Mouse (Mus musculus) WW6 (cell line): Measurements from ENCODE around the gene Cacng8.

Experiments used
- DNase-seq: peaks from one replicate; pipeline ENCODE4 v3.0.0-alpha.2; 2013; ENCODE audit warnings: low read depth, low spot score

Gene Cacng8

DNA sequence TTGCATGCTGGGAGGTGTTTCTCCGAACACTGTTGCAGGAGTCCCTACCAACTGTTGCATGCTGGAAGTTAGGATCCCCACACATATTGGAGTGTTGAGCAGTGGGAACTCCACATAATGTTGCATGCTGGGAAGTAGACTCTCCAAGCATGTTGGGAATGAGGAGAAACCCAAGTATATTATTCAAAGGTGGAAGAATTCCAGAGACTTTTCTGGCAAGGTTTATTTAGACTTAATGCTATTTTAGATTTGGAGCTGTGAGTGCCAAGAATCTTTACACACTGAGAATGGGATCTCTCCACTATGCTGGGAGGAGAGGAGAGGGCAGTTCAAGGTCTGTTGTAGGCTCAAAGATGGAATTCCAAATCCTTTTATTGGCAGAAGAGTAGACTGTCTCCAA lies 41.6 kb downstream of the Cacng8 start:
- no peak for DNase-seq

DNA sequence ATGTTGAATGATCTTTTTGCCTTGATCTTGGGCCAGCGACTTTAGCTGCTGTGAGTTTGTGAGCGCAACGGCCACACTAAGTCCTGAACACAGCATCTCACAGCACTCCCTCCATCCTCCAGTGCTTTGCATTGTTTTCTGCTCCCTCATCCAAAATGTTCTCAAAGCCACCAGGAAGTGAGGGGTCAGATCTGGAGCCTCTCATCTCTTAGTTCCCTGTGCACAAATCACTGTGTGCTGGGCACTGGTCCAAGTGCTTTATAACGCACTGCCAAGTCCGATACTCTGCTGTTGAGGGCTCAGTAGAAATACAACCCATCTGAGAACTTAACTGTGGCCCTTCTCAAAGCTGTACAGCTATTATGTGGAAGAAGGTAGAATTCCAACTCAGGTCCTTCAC lies 47.5 kb downstream of the Cacng8 start:
- DNase-seq: no peak

DNA sequence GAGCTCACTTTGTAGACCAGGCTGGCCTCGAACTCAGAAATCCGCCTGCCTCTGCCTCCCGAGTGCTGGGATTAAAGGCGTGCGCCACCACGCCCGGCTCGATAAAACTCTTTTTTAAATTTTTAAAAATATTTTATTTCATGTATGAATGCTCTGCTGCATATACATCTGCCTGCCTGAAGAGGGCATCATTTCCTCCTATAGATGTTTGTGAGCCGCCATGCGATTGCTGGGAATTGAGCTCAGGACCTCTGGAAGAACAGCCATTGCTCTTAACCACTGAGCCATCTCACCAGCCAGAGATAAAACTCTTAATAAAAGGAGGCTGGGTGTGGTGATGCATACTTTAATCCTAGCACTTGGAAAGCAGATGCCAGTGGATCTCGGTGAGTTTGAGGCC lies 49.5 kb downstream of the Cacng8 start:
- no peak for DNase-seq

DNA sequence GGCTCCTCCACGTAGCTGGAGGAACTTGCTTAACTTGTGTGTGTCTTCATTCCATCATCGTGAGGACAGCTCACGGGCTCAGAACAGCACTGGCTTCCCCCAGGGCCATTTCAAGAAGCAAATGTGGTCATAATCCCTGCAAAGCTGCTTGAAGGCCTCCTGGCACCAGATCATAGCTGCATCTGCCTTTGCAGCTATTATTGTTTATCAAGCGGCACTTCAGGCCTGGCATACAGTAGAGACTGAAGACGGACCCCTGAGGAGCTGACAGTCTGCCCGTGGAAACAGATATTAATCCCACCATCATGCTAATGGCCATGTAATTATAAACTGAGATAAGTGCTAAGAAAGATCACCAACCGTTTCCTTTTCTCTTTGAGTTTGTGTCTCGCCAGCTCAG lies 50.0 kb downstream of the Cacng8 start:
- no peak for DNase-seq

DNA sequence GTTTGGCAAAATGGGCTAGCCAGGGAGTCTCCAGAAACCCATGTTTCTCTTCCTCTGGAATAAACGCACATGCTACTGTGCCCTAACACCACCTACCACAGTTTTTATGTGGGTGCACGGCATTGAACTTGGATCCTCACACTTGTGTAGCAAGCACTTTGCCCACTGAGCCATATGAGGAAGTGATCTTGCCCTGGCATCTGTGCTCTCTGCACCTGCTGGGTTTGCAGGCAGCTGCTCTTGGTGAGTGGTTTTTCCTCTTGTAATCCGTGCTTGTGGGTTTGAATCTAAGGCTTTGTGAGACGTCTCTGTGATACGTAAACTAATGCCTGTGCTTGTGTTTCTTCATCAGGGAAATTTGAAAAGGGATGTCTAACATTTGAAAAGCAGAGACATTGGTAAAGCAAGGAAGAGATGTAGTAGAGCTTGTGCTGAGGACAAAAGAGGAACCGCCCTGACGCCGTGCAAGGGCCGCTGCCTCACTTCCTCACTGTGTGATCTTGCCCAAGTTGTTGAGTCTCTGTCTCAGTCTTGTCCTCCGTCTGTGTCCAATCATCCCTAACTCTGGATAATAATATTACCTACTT lies 52.1 kb downstream of the Cacng8 start:
- DNase-seq: no peak

DNA sequence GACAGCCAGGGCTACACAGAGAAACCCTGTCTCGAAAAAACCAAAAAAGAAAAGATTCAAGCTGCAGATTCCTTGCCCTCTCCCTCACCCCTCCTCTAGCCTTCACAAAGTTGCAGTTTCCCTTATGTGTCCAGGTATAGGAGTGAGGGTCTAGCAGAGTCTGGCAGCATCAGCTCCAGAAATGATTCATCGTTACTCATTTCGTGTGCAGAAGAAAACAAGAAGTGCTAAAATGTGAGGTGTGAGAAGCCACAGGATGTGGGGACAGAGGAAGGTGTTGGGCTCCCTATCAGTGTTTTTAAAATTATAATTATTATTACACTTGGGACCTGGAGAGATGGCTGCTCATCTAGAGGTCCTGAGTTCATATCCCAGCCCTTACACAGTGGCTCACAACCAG lies 54.2 kb downstream of the Cacng8 start:
- no peak for DNase-seq

DNA sequence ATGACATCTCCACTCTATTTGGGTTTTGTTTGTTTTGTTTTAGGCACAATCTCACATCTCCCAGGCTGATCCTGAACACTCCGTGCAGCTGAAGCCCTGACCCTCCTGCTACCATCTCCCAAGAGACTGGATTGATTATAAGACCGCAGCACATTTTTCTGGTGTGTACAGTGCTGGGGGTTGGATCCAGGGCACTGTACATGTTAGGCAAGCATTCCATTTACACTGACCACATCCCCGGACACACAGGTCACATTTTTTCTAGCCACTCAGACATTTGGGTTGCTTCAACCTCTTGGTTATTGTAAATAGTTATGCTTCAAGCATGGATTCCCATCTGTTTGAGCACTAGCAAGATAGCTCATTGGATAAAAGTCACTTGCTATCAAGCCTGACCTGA lies 56.1 kb downstream of the Cacng8 start:
- no peak for DNase-seq

DNA sequence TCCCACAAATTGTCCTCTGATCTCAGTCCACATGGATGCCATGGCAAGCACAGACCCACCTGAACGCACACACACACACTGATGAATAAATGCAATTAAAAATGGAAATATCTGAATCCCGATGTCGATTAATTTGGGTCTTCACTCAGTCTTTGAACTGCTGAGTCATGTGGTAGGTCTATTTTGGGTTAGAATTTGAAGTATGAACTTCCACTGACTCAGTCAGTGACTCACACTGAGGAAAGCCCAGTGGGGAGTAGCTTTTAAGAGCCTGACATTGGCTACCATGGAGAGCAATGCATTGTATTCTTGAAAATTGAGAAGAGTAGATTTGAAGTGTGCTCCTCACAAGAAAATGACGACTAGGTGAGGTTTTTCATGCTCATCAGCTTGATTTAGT lies 56.5 kb downstream of the Cacng8 start:
- DNase-seq: no peak

DNA sequence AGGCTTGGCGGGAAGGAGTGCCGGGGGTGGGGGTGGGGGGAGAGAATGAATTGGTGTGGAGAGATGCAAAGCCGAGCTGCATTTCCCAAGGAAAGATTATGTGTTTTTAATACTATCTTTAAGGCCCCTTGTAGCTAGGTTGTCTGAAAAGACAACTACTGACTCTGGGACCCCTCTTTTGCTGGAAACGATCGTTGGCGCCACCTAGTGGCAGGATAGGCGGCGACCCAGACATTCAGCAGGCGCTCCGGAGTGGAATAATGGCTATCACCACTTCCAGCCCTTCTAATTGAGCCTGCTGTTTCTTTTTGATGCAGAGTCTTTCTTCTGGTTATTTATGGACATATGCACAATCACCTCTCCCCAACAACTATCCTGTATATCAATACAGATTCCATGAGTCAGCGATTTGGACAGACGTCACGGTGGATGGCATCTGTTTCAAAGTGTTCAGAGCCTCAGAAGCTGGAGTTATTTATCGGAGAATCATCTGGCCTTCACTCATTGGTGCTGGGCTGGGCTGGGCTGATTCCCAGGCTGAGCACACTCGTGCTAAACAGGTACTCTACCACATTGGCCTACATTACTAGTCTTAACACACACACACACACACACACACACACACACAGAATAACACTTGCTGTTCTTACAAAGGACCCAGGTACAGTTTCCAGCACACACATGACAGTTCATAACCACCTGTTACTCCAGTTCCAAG lies 58.4 kb downstream of the Cacng8 start:
- DNase-seq: no peak

DNA sequence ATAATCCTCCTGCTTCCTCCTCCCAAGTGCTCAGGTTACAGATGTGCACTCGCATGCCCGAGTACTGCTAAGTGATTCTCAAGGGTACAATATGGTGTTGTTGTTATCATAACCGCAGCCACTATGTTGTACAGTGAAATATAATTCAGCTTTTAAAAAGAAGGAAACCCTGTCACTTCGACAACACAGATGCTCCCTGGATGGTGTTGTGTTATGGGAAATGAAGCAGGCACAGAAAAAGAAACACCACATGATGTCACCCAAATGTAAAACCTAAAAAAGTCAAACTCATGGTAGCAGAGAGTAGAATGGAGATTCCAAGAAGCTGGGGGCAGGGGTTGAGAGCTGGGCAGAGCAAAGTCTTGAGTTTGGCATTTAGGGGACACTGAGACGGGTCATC lies 60.2 kb downstream of the Cacng8 start:
- DNase-seq: no peak

DNA sequence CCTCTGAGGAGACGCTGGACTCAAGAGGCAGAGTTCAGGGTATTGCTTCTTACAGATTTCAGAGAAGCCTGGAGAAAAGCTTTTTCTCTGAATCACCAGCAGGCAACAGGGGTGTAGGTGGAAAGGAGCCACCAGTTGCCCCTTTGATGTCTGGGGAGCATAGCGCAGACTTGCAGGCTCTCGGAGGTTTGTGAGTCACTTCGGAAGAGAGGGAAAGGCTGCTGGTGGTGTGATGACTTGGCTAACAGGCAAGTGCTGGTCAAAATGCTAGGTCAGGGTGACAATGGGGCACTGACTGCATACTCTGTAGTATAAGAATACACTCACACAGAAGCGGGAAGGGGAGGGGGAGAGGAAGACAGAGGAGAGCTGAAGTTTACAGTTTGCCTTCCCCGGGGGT lies 60.7 kb downstream of the Cacng8 start:
- no peak for DNase-seq

DNA sequence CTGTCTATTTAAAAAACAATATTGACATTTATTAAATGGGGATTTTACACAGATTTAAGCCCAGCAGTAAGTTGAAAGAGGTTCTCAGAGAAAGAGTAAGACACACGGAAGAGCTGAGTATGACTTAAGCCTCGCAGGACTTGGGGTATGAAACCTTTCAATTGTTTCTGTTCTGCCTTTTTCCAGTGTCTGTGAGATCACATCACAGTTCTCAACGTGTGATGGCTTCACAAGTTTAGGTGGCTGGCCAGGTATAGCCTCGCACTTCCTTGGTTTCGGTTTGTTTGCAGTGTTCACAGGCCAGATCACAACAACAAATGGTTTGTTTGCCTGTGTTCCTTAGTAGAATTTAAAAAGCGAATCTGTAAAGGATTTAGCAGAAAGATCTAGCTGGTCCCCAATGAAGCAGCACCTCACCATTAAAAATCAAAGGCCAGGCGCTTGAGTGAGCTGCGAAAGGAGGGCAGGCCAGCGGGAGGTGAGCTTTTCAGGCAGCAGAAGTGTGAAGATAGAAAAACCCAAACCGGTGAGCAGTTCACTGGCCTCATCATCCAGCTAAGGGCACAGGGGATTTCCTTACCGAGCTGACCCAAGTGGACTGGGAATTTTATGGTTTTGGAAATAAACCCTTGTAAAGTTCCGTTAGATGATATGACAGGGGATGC lies 62.5 kb downstream of the Cacng8 start:
- no peak for DNase-seq

DNA sequence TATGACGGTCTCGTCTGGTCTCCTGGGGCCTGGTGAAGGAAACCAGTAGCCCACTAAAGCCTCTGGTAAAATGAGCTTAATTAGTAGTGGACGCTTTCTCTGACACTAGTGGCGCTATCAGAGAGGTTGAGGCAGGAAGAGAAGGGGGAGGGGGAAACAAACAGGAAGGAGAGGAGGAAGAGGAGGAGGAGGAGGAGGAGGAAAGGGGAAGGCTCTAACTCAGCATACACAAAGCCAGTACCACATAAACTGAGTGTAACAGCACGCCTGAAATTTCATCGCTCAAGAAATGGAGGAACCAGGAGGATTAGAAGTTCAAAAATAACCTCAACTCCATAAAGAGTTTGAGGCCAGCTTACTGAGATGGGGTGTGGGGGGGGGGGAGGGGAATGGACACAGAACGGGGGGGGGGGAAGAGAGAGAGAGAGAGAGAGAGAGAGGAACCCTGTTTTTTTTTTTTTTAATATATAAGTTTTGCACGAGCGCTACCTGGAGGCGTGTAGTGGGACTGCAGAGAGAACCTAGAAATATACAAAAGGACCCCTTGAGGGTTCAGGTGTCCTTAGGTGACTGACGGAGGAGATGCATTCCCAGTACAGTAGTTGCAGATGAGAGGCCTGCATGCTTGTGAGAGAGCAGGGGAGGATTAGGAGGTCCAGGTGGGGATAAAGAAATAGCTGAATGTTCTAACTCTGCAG lies 63.2 kb downstream of the Cacng8 start:
- no peak for DNase-seq

DNA sequence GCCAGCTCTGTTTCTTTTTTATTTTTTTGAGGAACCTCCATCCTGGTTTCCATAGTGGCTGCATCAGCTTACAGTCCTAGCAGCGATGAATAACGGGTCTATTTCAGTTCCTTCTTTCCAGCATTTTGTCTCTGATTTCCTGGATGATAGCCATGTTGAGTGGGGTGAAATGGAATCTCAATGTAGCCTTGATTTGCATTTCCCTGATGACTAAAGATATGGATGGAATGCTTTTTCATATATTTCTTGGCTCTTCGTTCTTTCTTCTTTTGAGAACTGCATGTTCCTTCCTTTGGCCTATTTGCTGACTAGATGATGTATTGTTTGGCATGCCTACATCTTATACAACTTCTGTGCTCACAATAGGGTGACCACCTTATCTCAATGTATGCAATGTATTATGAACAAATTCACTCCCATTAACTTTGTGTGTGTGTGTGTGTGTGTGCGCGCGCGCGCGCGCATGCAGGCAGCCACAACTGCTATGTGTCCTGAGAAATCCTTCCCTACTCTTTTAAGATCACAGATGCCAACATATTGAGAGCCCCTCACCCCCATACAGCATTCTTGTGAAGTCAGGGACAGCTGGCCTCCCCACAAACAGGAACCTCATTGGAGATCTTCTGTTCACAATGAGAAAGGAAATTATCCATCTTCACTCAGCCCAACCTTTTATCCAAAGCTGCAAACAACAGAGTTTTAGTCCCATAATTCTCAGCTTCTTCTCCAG lies 66.8 kb downstream of the Cacng8 start:
- no peak for DNase-seq

DNA sequence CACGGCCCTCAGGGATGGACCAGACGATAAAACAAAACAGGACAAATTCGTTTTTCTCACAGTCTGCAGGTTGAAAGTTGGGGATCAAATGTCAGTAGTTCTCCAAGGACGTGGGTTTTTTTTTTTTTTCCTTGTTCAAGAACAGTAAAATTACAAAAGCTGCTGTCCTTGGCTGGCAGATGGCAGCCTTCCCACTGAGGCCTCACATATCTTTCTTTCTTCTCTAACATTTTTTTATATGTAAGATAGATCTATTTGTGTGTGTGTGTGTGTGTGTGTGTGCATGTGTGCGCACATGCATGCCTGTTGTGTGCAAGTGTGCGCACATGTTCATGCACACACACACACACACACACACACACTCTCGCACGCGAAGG lies 67.3 kb downstream of the Cacng8 start:
- no peak for DNase-seq

DNA sequence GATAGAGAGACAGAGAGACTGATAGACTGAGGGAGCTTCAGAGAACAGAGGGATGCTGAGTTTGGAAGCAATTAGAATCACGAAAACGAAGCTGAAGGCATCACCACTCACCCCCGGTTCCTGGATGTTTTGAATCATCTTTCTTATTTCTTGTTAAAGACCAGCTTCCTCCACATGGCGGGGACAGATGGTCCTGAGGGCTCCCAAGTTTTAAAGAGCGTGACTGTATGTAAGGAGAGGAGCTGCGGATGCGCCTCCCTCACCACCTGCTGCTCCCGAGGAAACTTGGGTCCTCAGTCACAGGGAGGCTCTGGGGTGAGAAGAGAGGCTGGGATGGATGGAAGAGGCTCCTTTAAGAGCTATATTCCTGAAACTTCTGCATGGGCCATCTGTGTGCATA lies 69.8 kb downstream of the Cacng8 start:
- DNase-seq: no peak

DNA sequence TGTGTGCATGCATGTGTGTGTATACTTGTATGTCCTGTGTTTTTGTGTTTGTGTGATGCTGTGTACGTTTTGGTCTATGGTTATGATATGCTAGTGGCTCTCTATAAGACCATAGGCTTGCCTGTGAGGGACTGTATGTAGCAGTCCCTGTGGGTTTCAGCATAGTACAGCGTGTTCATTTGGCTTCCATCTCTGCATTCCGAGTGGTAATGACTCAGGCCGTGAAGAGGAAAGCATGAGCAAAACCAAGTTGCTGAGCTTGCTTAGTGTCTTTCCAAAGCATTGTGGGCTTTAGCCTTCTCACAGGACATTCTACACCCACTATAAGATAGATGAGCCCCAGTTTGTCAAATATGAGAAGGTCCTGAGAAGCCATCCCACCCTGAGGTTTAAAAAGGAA lies 72.8 kb downstream of the Cacng8 start:
- DNase-seq: no peak
